Mouse (Mus musculus): ENCODE measurements at regions not wholly inside any gene's neighbourhood (a gene's known extent, or its start where the extent isn't known, plus 50 kb on each side); places are given as distances from the start of the nearest gene placed in this dataset.
A peak's percentile ranks its signal among the peaks of the same experiment; 100 is the strongest.

DNA sequence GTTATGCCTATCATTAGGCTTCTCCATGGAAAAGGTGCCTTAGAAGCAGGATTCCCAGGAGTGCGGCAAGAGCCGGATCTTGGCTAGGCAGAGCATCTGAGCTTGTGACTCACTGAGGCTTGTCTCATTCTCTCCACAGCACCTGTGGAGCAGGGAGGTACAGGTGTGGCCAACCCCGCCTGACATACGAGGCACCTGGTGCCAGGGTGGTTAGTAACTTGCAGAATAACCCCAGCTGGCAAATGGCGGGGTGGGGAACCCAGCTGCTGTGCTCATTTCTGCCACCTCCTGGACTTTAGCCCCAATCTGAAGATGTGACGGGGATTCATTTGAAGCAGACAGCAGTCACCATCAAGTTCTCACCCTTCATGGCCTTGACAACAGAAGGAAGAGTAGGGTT lies 96.2 kb downstream of the Pdgfra start:
- DNase-seq (ENCODE audit: low spot score): no peak

- no peak for DNase-seq (ENCODE audit: low spot score)
Observed at GRCm38 (mm10) chr5:75249671-75250070, 97.6 kb downstream of the Pdgfra start.

DNA sequence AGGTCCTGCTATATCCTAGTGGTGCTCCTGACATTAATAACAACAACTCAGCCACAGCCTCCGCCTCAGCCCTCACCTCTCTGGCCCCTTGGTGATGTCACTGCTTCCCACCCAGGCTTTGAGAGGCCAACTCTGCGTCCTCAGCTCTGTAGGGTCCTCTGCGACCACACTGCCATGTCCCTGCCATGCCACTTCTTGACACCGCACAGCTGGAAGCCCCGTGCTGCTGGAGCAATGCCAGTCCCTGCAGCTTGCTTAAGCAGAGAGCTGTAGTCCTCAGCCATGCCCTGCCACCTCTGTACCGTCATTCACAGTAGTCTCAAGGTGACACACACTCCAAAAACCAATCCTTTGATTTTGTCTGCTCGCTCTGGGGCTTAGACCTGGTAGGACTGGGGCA lies 101.3 kb downstream of the Pdgfra start:
- no peak for DNase-seq (ENCODE audit: low spot score)

DNA sequence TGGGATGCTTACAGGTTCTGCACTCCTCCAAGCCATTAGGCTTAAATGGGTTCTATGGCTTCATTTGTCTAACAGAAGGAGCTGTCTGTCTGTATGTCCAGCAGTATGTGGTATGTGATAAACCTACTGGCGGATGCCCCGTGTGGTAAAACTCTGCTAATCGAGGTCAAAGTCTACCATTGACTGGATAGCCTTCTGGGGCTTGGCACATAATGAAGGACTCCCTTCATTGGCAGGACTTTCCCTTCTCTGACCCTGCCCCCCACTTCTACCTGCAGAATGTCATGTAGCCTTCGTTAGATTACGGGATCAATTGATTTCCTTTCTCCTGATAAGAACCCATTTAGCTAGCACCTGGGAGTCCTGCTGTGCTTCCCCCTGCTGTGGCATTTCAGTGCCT lies 101.7 kb downstream of the Pdgfra start:
- DNase-seq (ENCODE audit: low spot score): no peak

- DNase-seq (ENCODE audit: low spot score): no peak
Observed at GRCm38 (mm10) chr5:75256186-75256585, 104.1 kb downstream of the Pdgfra start.

- peak; percentile 51 for DNase-seq (ENCODE audit: low spot score)
Observed at GRCm38 (mm10) chr5:75257067-75257466, 105.0 kb downstream of the Pdgfra start.

DNA sequence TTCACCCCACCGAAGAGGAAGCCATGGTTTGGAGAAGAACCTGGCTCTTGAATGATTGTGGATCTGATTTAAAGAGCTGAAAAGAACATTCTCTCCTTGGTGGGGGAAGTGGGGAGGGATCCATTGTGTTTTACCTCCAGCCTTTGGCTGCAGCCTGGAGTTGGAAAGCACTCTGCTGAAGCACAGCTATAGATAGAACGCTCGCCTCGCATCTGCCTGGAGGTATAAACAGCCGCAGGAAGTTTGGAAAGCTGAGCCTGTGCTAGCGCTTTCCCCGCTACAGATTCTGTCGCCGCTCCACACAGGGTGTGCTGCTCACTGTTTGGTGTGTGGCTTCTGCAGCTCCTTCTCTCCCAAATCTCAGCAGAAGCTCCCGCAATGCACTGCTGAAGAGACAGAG lies 108.2 kb downstream of the Pdgfra start:
- DNase-seq (ENCODE audit: low spot score): no peak

- no peak for DNase-seq (ENCODE audit: low spot score)
Observed at GRCm38 (mm10) chr5:75266111-75266676, 114.1 kb downstream of the Pdgfra start.

DNA sequence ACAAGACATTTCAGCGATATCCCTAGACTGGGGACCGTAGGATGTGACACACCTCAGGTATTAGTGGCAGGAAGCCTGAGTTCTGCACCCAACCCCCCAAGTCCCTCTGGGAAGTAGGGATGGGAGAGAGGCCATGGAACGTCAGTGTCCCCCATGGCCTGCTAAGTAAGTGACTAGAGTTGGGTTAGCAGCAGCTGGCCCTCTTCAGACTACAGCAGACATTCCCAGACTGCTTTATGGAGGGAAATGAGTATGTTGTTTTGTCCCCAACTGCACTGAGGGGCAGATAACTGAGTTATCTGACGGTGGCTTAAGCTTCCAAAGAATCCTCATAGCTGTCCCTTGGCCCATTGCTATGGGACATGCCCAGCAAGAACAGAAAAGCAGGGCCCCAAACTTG lies 114.8 kb downstream of the Pdgfra start:
- DNase-seq (ENCODE audit: low spot score): no peak

DNA sequence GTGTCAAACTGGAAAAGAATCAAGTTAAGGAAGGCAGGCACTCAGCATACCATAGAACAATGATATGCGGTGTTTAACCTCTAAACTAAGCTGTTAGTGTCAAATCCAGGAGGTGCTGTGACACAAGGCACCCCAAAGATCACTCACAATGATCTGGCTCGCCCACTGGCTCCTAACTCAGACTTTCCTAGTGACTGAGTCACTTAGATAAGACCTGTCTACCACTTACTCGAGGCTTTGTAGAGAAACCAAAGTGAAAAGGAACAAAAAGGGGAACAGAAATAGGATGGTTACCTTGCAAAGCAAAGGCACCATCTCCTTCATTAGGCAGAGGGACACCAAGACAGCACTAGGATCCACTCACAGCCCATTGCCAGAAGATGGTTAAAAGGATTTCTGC lies 115.7 kb downstream of the Pdgfra start:
- no peak for DNase-seq (ENCODE audit: low spot score)

GRCm38 (mm10) chr5:75278041-75278440 lies 125.9 kb downstream of the Pdgfra start:
- peak; percentile 79 for DNase-seq (ENCODE audit: low spot score)

DNA sequence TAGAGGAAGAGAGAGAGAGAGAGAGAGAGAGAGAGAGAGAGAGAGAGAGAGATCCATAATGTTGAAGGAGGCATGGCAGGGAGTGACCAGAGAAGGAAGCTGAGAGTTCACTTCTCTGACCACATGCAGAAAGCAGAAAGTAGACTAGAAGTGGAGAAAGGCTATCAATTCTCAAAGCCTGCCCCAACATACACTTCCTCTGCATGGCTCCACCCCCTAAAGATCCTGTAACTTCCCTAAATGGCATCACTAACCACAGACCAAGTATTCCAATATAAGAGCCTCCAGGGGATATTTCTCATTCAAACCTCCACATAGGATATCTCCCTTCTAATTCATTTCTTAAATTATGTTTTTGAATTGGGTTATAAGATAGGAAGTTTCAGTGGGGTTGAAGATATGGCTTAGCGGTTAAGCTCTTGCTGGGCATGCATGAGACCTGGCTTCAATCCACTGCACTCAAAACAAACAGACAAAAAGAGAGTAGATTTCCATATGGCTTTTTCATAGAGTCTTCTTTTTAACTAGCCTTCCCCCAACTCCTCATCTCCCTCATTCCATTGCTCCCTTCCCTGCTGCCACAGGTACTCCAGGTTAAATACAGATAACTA lies 127.6 kb downstream of the Pdgfra start:
- no peak for DNase-seq (ENCODE audit: low spot score)

- no peak for DNase-seq (ENCODE audit: low spot score)
Observed at GRCm38 (mm10) chr5:75280698-75281097, 128.6 kb downstream of the Pdgfra start.

DNA sequence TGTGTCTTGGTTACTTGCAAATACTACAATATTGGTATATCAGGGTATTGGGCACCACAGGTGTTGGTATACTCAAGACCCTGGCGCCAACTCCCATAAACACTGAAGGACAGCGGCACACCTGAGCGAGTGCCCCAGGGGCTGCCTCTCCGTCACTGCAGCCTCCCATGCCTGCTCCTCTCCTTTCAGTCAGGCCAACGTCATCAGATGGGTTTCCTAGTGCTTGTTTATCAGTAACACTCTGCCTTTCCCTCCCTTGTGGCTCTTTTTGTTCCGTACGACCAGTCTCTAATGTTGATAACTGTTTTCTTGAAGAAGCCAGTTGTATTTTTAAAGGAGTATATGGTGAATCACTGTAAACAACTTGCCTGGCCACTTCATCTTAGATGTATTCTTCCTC lies 129.4 kb downstream of the Pdgfra start:
- DNase-seq (ENCODE audit: low spot score): no peak

DNA sequence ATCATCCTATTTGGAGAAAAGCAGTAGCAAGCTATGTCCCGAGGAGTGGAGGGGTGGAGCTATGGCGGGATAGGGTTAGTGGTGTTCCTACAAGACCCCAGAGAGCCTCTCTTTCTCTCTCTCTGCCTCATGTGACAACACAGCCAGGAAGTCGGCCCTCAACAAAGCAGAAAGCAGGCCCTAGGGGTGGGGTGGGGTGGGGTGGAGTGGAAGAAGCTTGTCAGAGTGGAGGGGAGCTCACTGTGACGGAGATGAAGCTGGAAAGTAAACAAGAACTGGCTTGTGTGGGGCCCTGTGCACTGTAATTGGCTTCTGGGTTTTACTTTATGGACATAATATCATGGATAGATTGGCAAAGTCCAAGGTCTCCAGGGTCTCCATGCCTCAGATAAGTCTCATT lies 130.5 kb downstream of the Pdgfra start:
- DNase-seq (ENCODE audit: low spot score): no peak

DNA sequence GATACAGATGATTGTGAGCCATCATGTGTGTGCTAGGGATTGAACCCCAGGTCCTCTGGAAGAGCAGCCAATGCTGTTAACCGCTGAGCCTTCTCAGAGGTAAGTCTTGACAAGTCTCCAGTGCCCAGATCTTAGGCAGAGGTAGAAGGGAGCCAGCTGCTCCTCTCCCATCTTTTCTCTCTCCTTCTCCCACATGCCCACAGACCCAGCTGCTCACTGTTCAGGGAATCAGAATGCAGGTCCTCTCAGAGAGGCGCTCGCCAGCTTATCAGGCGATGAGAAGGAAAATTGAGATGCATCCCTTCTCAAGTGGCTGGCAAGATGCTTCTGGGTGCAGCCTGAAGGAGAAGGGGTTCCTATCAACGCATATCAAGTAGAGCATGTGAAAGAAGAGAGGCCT lies 131.7 kb downstream of the Pdgfra start:
- DNase-seq (ENCODE audit: low spot score): no peak

GRCm38 (mm10) chr5:75285950-75286349 lies 133.9 kb downstream of the Pdgfra start:
- no peak for DNase-seq (ENCODE audit: low spot score)

DNA sequence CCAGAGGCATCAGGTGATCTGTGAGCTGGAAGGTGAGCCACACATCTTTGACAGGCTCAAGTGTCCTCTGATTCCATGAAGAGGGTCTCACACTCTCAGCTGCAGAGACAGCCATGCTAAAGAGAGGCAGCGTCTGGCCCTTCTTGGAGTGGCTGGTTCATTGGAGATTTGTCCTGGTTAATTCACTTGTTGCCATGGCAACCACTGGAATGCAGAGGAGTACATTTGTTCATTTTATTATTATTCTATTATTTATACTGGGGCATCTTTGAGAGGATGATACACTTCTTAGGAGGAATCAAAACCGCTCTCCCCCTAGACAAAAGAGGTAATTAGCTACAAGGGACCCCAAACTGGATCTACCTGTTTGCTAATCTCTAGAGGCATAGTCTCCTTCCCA lies 143.6 kb downstream of the Pdgfra start:
- DNase-seq (ENCODE audit: low spot score): no peak

DNA sequence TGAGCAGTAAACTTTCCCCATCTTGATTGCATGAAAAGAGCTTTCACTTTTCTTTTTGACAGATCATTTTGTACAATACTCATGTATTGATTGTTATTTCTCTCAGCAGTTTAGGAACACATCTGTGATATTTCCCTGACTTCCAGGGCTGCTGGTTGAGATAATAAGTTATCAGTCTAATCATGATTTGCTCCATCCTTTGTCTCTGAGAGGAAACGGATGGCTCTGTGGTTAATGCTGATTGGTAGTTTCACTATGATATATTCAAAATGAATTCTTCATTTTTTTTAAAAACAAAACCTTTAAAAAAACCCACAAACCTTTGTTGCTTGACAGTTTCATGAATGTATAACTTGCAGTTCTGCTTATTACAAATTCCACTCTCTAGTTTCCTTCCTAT lies 160.8 kb downstream of the Pdgfra start:
- no peak for DNase-seq (ENCODE audit: low spot score)

GRCm38 (mm10) chr5:75315956-75316355 lies 163.9 kb downstream of the Pdgfra start:
- DNase-seq (ENCODE audit: low spot score): peak; percentile 51

GRCm38 (mm10) chr5:75320536-75320935 lies 168.4 kb downstream of the Pdgfra start:
- no peak for DNase-seq (ENCODE audit: low spot score)

DNA sequence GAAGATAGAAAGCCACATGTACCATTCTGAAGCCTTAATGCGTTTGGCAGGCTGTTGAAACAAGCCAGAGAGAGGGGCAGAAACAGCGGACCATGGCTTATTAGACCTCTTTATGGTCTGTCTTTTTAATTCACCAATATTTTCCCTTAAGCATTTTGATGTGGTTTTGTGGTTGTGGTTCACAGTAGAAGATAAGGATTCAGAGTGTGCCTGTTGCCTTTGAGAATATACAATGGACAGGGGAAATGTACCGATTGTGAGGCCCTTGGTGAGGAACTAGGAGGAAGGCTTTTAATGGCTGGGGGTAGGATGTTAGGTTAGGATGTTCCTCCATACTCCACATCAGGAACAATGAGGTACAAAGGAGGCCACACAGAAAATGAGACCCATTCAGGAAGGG lies 182.0 kb downstream of the Pdgfra start:
- DNase-seq (ENCODE audit: low spot score): no peak

DNA sequence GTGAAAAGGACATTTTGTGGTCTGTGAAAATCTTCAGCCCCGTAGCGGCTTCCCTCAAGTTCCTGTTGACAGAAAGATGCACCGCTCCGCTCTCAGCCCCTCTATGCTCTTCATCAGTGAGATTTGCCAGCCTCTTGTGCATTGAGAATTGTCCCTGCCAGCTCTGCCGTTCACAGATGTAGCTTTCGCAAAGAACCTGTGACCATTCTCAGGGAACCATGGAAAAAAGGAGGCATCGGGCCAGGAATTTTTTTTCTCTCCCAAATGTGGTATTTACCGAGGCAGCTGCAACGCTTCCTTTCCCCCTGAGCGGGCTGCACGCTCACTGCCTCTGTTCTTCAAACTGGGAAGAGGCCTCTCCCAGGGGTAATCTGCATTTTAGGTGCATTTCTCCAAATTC lies 184.4 kb downstream of the Pdgfra start:
- DNase-seq (ENCODE audit: low spot score): no peak

DNA sequence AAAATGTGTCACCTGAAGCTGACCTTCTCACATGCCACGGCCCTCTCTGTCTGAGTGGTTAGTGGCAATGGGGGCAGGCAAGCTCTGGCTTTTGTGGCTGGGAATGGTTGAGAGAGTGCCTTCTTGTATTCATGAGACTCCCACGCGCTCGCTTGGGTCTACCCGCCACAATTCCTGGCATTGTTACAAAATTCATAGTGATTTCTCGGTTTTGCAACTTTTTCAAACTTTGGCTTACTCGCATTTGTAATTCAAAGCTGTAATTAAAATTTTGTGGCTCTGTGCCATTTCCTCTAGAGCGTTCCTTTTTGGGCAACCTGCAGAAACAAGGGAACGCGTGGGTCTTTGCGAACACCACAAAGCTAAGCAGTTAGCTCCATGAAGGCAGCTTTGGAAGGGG lies 186.3 kb downstream of the Pdgfra start:
- no peak for DNase-seq (ENCODE audit: low spot score)

Data from adipocyte (in vitro differentiated cells).